Mouse (Mus musculus) spleen, adult 2 months (tissue): ENCODE measurements at regions not wholly inside any gene's neighbourhood (a gene's known extent, or its start where the extent isn't known, plus 50 kb on each side); places are given as distances from the start of the nearest gene placed in this dataset.

Experiments used
- CTCF ChIP-seq: fragments of 200-500 bp; IDR thresholded peaks from 2 replicates; pipeline ENCODE4 v1.5.1; 2011; ENCODE audit warnings: mild to moderate bottlenecking, inconsistent platforms; ENCODE audit not compliant: insufficient read depth, insufficient read length, insufficient replicate concordance; ENCODE audit errors: extremely low read depth
- POLR2A ChIP-seq: fragments of 200-500 bp; IDR thresholded peaks from 2 replicates; pipeline ENCODE4 v1.6.1; 2011; ENCODE audit warnings: low read depth, low read length, inconsistent platforms

DNA sequence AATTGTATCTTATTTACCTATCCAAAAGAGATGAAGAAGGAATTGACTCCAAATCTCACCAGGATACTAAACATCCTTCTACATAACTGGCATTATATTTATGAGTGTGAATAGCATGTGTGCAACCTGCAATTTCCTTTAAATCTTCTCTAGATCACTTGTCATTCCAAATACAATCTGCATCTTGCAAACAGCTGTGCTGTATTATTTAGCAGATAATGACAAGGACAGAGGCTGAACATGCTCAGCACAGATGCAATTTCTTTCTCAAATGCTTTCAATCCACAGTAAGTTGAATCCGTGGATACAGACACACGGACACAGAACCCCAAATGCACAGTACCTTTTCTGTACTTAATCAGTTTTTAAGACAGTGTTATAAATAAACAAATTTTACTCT is 229.4 kb upstream of the Cd180 start:
- TF ChIP-seq CTCF (no peak), POLR2A (no peak)
